Mouse (Mus musculus) stomach, postnatal 0 days (tissue): Measurements from ENCODE around the gene Arpc5. TPM values are rescaled to one million over a fixed set of nuclear protein-coding genes. Genes with fewer than 3 reads are reported as not detected.

Source experiments
- ATAC-seq: fragments of 200-750 bp; cut with Nextera tagmentation; 2 replicates; pipeline ENCODE4 v1.8.0; 2017; ENCODE audit not compliant: low FRiP score, low TSS enrichment
- DNase-seq: peaks from one replicate; pipeline ENCODE4 v3.0.0-alpha.2; 2016; ENCODE audit warnings: low spot score
- H3K27ac ChIP-seq: fragments of 300-500 bp; sonication (generic); replicated peaks from 2 replicates; pipeline ENCODE4 v1.5.1; 2014; ENCODE audit warnings: mild to moderate bottlenecking, control low read depth
- H3K27me3 ChIP-seq: fragments of 300-500 bp; sonication (generic); 2 replicates; pipeline ENCODE4 v1.6.1; 2014; ENCODE audit warnings: low read length; ENCODE audit not compliant: control insufficient read depth, insufficient read depth
- H3K36me3 ChIP-seq: fragments of 300-500 bp; sonication (generic); 2 replicates; pipeline ENCODE4 v1.6.1; 2014; ENCODE audit warnings: low read length, mixed read lengths; ENCODE audit not compliant: control insufficient read depth, insufficient read depth
- H3K4me1 ChIP-seq: fragments of 300-500 bp; sonication (generic); replicated peaks from 2 replicates; pipeline ENCODE4 v1.6.1; 2014; ENCODE audit warnings: antibody characterized with exemption; ENCODE audit not compliant: control insufficient read depth, insufficient read depth
- H3K4me2 ChIP-seq: fragments of 300-500 bp; sonication (generic); replicated peaks from 2 replicates; pipeline ENCODE4 v1.6.1; 2014; ENCODE audit warnings: low read depth, mild to moderate bottlenecking, control low read depth, moderate library complexity
- H3K4me3 ChIP-seq: fragments of 300-500 bp; sonication (generic); 2 replicates; pipeline ENCODE4 v1.5.1; 2014; ENCODE audit warnings: low read depth, low read length, control low read depth
- H3K9ac ChIP-seq: fragments of 300-500 bp; sonication (generic); 2 replicates; pipeline ENCODE4 v1.6.1; 2014; ENCODE audit warnings: mild to moderate bottlenecking, low read length, control low read depth, mixed read lengths
- H3K9me3 ChIP-seq: fragments of 300-500 bp; sonication (generic); 2 replicates; pipeline ENCODE4 v1.6.1; 2016; ENCODE audit warnings: low read length; ENCODE audit not compliant: control insufficient read depth
- CTCF ChIP-seq: IDR thresholded peaks from 2 replicates; pipeline ENCODE4 v1.5.1; 2016; ENCODE audit warnings: antibody characterized with exemption, low read depth, mild to moderate bottlenecking, moderate library complexity
- EP300 ChIP-seq: optimal IDR thresholded peaks from 2 replicates; pipeline ENCODE3; 2016; ENCODE audit warnings: antibody characterized with exemption
- WGBS: fragments of 180-500 bp; shearing (Covaris S2); extraction: QIAGEN DNeasy Blood & Tissue Kit; methylation state at CpG from one replicate; pipeline ENCODE4 v1.1.7; 2014; 5-methylcytosine and 5-hydroxymethylcytosine counted together
- polyA plus RNA-seq: library from polyadenylated mRNA; unstranded; fragments of >200 nt; fragmentation: Nextera tagmentation; extraction: Ambion mirVana; gene quantifications from 2 replicates; pipeline ENCODE4 v1.2.1, GENCODE M21; 2015

Arpc5 gene
- polyA plus RNA-seq, 1 experiment from 2014 or later, result 355 TPM

DNA sequence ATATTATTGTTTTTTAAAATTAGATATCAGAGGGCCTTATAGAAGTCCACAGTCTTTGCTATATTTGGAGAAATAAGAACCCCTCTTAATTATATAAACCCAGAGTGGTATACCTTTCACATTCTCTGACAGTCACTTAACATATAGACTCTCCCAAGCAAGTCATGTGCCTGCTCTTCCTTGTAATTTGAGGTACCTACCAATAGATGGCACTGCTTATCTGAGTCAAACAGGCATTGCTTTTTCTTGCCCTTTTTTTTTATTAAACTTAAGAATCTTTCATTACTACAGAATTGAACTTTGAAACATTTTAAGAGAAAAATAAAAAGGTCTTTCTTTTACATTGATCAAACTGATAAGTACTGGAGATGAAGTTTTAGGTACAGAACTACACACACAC lies 42.1 kb upstream of the Arpc5 start:
- Histone ChIP-seq H3K9me3 (no peaks in the 10 kb centered on the region), H3K27ac (no peak overlapping the region), H3K9ac (no peak overlapping the region), H3K4me2 (no peak overlapping the region), H3K27me3 (no peaks in the 10 kb centered on the region), H3K4me3 (no peak overlapping the region), H3K36me3 (no peaks in the 10 kb centered on the region), H3K4me1 (no peaks in the 10 kb centered on the region)
- ATAC-seq, result no peak
- peak; percentile 49 for TF ChIP-seq CTCF
- TF ChIP-seq EP300, result no peak
- DNase-seq, result no peak

DNA sequence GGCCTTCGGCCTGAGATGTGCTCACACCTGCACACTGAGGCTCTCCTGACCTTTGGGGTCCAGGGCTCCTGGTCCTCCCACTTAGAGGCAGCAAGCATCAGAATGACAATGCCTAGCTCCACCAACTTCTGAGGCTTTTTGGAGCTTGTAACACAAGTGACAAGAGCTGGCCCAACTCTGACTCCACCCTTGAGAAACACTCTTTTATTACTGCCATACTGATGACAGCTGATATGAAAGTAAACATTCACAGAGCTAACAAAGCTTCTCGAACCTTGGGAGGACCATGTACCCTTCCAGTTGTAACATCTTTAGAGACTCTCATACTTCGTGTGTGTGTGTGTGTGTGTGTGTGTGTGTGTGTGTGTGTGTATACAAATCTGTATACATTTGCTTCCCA lies 40.2 kb upstream of the Arpc5 start:
- no peak for ATAC-seq
- TF ChIP-seq CTCF (no peak), EP300 (no peak)
- Histone ChIP-seq H3K9ac (no peak overlapping the region), H3K4me3 (no peak overlapping the region), H3K9me3 (no peaks in the 10 kb centered on the region), H3K36me3 (no peaks in the 10 kb centered on the region), H3K27me3 (no peaks in the 10 kb centered on the region), H3K27ac (no peak overlapping the region), H3K4me1 (no peaks in the 10 kb centered on the region), H3K4me2 (no peak overlapping the region)
- 33% methylated on average over 3 of the region's 3 CpGs for WGBS
- no peak for DNase-seq

DNA sequence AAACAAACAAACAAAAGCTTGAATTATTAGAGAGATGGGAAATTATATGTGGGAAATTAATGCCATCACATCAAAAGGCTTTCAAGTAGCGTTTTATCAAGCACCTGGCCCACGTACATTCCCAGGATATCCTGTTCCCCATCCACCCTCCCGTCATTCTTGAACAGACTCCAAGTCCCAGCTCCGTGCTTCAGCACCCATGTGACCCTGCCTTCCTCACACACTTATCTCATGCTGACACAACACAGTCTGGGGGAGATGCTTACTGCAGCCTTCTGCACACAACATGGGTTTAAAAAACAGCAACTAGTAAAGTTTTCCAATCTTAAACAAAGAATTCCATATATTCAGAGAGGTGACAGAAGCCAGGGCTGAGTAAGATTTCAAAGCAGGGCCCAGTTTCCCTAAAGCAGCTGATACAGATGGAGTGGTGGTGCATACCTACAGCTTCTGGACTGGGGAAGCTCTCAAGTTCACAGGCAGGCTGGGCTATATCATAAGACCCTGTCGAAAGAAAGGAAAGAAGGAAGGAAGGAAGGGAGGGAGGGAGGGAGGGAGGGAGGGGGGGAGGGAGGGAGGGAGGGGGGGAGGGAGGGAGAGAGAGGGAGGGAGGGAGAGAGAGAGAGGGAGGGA lies 38.6 kb upstream of the Arpc5 start:
- no peaks in the 10 kb centered on the region for H3K27me3 ChIP-seq
- TF ChIP-seq CTCF (no peak), EP300 (no peak)
- H3K36me3 ChIP-seq, result no peaks in the 10 kb centered on the region
- no peak overlapping the region for H3K27ac ChIP-seq
- H3K9ac ChIP-seq, result no peak overlapping the region
- ATAC-seq, result no peak
- H3K4me3 ChIP-seq, result no peak overlapping the region
- no peaks in the 10 kb centered on the region for H3K4me1 ChIP-seq
- WGBS, result 29% methylated on average over 4 of the region's 5 CpGs
- no peak overlapping the region for H3K4me2 ChIP-seq
- no peak for DNase-seq
- H3K9me3 ChIP-seq, result no peaks in the 10 kb centered on the region

GRCm38 (mm10) chr1:152738793-152739192 lies 27.5 kb upstream of the Arpc5 start:
- WGBS, result 72% methylated on average over 9 of the region's 9 CpGs
- no peak overlapping the region for H3K4me3 ChIP-seq
- no peak overlapping the region for H3K4me2 ChIP-seq
- H3K27me3 ChIP-seq, result no peaks in the 10 kb centered on the region
- no peaks in the 10 kb centered on the region for H3K36me3 ChIP-seq
- DNase-seq, result no peak
- ATAC-seq, result no peak
- TF ChIP-seq EP300 (no peak), CTCF (no peak)
- H3K27ac ChIP-seq, result no peak overlapping the region
- no peaks in the 10 kb centered on the region for H3K4me1 ChIP-seq
- H3K9me3 ChIP-seq, result no peaks in the 10 kb centered on the region
- H3K9ac ChIP-seq, result no peak overlapping the region

DNA sequence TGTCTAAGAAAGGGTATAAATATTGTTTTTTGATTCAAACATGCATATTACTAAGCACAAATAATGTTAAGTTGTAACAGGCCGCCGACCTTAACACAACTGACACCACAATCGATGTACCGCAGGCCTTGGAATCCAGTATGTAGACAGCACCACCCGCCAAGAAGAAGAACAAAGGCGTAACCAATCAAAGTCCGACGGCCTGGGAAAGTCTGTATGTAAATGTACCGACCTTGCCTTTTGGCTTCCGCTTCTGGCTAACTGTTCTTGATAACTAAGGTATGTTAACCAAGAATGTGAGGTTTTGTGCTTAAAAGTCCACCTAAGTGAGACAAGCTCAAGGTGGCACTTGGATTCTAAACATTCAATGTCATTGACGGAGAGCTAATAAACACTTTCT lies 27.0 kb upstream of the Arpc5 start:
- TF ChIP-seq CTCF (no peak), EP300 (no peak)
- WGBS, result 86% methylated on average over 11 of the region's 11 CpGs
- no peak for DNase-seq

GRCm38 (mm10) chr1:152743095-152743826 lies 23.1 kb upstream of the Arpc5 start:
- WGBS, result 40% methylated on average over 15 of the region's 15 CpGs
- Histone ChIP-seq H3K27ac (no peak overlapping the region), H3K4me1 (no peaks in the 10 kb centered on the region), H3K4me2 (no peak overlapping the region), H3K27me3 (no peaks in the 10 kb centered on the region), H3K36me3 (no peaks in the 10 kb centered on the region), H3K9ac (no peak overlapping the region), H3K9me3 (no peaks in the 10 kb centered on the region), H3K4me3 (no peak overlapping the region)
- ATAC-seq (no peak), DNase-seq (no peak)
- TF ChIP-seq CTCF (no peak), EP300 (no peak)

More for the DNA sequence above, 27.0 kb upstream of the Arpc5 start:
- no peaks in the 10 kb centered on the region for H3K36me3 ChIP-seq
- H3K9me3 ChIP-seq, result no peaks in the 10 kb centered on the region
- H3K4me3 ChIP-seq, result no peak overlapping the region
- no peaks in the 10 kb centered on the region for H3K4me1 ChIP-seq
- H3K27me3 ChIP-seq, result no peaks in the 10 kb centered on the region
- no peak overlapping the region for H3K4me2 ChIP-seq
- H3K9ac ChIP-seq, result no peak overlapping the region
- ATAC-seq, result no peak
- H3K27ac ChIP-seq, result no peak overlapping the region
